Mouse (Mus musculus): ENCODE data around the gene Khdrbs2. TPM values are rescaled to one million over a fixed set of nuclear protein-coding genes. Genes with fewer than 3 reads are reported as not detected.

Khdrbs2 gene
- 13.7 TPM for polyA plus RNA-seq (2015; fragmentation: Illumina TruSeq; extraction: RNeasy Lipid Tissue Mini Kit (QIAGEN cat#74804); ENCODE audit: low read depth, low replicate concordance)

GRCm38 (mm10) chr1:32172506-32173239 is at the start of gene Khdrbs2:
Gene Khdrbs2 (plus strand): TSS chr1:32172714.

GRCm38 (mm10) chr1:32547194-32547593 is 374.7 kb downstream of the Khdrbs2 start, which contains the start of gene Gm5415:
Gene Gm5415 (minus strand): TSS chr1:32547294.

